Mouse (Mus musculus): Measurements from ENCODE around the gene 1700057G04Rik. TPM values are rescaled to one million over a fixed set of nuclear protein-coding genes. Genes with fewer than 3 reads are reported as not detected.
"Not testable (repeated sequence)": the region's sequence is repeated elsewhere in the genome, so short reads cannot be mapped to it uniquely, and the experiment has no call there.

1700057G04Rik gene
- polyA plus RNA-seq, 1 experiment from 2014 or later: not detected

- ATAC-seq (ENCODE audit: low FRiP score): no peak
- 88% methylated on average over 2 of the region's 2 CpGs for WGBS
Measured at GRCm38 (mm10) chr9:92293560-92294548, 15.3 kb upstream of the 1700057G04Rik start.

GRCm38 (mm10) chr9:92298288-92298687 is 10.9 kb upstream of the 1700057G04Rik start:
- Histone ChIP-seq H3K9ac (ENCODE audit: low read length) (no peak overlapping the region), H3K4me1 (ENCODE audit: control insufficient read depth, insufficient read depth, low read length) (no peaks in the 10 kb centered on the region), H3K27me3 (ENCODE audit: control insufficient read depth, insufficient read depth, low read length) (no peaks in the 10 kb centered on the region), H3K36me3 (ENCODE audit: control insufficient read depth, insufficient read depth, low read length) (no peaks in the 10 kb centered on the region), H3K27ac (ENCODE audit: low read depth, low read length) (no peak overlapping the region), H3K4me3 (ENCODE audit: low read depth, low read length) (no peak overlapping the region), H3K9me3 (ENCODE audit: control insufficient read depth, low read length) (no peaks in the 10 kb centered on the region), H3K4me2 (no peak overlapping the region)
- DNase-seq (ENCODE audit: low spot score, missing footprints) (no peak), ATAC-seq (ENCODE audit: low FRiP score) (no peak)
- 78% methylated on average over 1 of the region's 1 CpGs for WGBS

More at GRCm38 (mm10) chr9:92293560-92294548, 15.3 kb upstream of the 1700057G04Rik start:
- Histone ChIP-seq H3K4me2 (no peak overlapping the region), H3K36me3 (ENCODE audit: control insufficient read depth, insufficient read depth, low read length) (no peaks in the 10 kb centered on the region), H3K9ac (ENCODE audit: low read length) (no peak overlapping the region), H3K9me3 (ENCODE audit: control insufficient read depth, low read length) (no peaks in the 10 kb centered on the region), H3K27me3 (ENCODE audit: control insufficient read depth, insufficient read depth, low read length) (no peaks in the 10 kb centered on the region), H3K4me3 (ENCODE audit: low read depth, low read length) (no peak overlapping the region), H3K4me1 (ENCODE audit: control insufficient read depth, insufficient read depth, low read length) (no peaks in the 10 kb centered on the region), H3K27ac (ENCODE audit: low read depth, low read length) (no peak overlapping the region)
- no peak for DNase-seq (ENCODE audit: low spot score, missing footprints)

GRCm38 (mm10) chr9:92301213-92301612 is 8.0 kb upstream of the 1700057G04Rik start:
- no peak overlapping the region for H3K4me2 ChIP-seq
- no peak overlapping the region for H3K4me3 ChIP-seq (ENCODE audit: low read depth, low read length)
- ATAC-seq (ENCODE audit: low FRiP score) (no peak), DNase-seq (ENCODE audit: low spot score, missing footprints) (no peak)
- H3K27me3 ChIP-seq (ENCODE audit: control insufficient read depth, insufficient read depth, low read length): no peaks in the 10 kb centered on the region
- no peaks in the 10 kb centered on the region for H3K9me3 ChIP-seq (ENCODE audit: control insufficient read depth, low read length)
- H3K9ac ChIP-seq (ENCODE audit: low read length): no peak overlapping the region
- no peak overlapping the region for H3K27ac ChIP-seq (ENCODE audit: low read depth, low read length)
- WGBS: 70% methylated on average over 3 of the region's 3 CpGs
- no peaks in the 10 kb centered on the region for H3K36me3 ChIP-seq (ENCODE audit: control insufficient read depth, insufficient read depth, low read length)
- no peaks in the 10 kb centered on the region for H3K4me1 ChIP-seq (ENCODE audit: control insufficient read depth, insufficient read depth, low read length)

GRCm38 (mm10) chr9:92305075-92305474 is 4.1 kb upstream of the 1700057G04Rik start:
- Histone ChIP-seq H3K4me1 (ENCODE audit: control insufficient read depth, insufficient read depth, low read length) (no peaks in the 10 kb centered on the region), H3K4me2 (no peak overlapping the region), H3K9me3 (ENCODE audit: control insufficient read depth, low read length) (no peaks in the 10 kb centered on the region), H3K27me3 (ENCODE audit: control insufficient read depth, insufficient read depth, low read length) (no peaks in the 10 kb centered on the region), H3K27ac (ENCODE audit: low read depth, low read length) (no peak overlapping the region), H3K9ac (ENCODE audit: low read length) (no peak overlapping the region), H3K36me3 (ENCODE audit: control insufficient read depth, insufficient read depth, low read length) (no peaks in the 10 kb centered on the region), H3K4me3 (ENCODE audit: low read depth, low read length) (no peak overlapping the region)
- ATAC-seq (ENCODE audit: low FRiP score) (no peak), DNase-seq (ENCODE audit: low spot score, missing footprints) (no peak)
- WGBS: 74% methylated on average over 8 of the region's 8 CpGs

- DNase-seq (ENCODE audit: low spot score, missing footprints): no peak
- Histone ChIP-seq H3K9me3 (ENCODE audit: control insufficient read depth, low read length) (no peaks in the 10 kb centered on the region), H3K4me3 (ENCODE audit: low read depth, low read length) (no peak overlapping the region), H3K4me2 (no peak overlapping the region), H3K27me3 (ENCODE audit: control insufficient read depth, insufficient read depth, low read length) (no peaks in the 10 kb centered on the region), H3K9ac (ENCODE audit: low read length) (no peak overlapping the region), H3K4me1 (ENCODE audit: control insufficient read depth, insufficient read depth, low read length) (no peaks in the 10 kb centered on the region), H3K36me3 (ENCODE audit: control insufficient read depth, insufficient read depth, low read length) (no peaks in the 10 kb centered on the region), H3K27ac (ENCODE audit: low read depth, low read length) (no peak overlapping the region)
- no peak for ATAC-seq (ENCODE audit: low FRiP score)
- 74% methylated on average over 8 of the region's 8 CpGs for WGBS
Measured at GRCm38 (mm10) chr9:92305620-92306220, 3.5 kb upstream of the 1700057G04Rik start.

- H3K4me2 ChIP-seq: no peak overlapping the region
- DNase-seq (ENCODE audit: low spot score, missing footprints): no peak
- H3K27ac ChIP-seq (ENCODE audit: low read depth, low read length): no peak overlapping the region
- H3K36me3 ChIP-seq (ENCODE audit: control insufficient read depth, insufficient read depth, low read length): no peaks in the 10 kb centered on the region
- 88% methylated on average over 3 of the region's 3 CpGs for WGBS
- H3K4me3 ChIP-seq (ENCODE audit: low read depth, low read length): no peak overlapping the region
- no peaks in the 10 kb centered on the region for H3K27me3 ChIP-seq (ENCODE audit: control insufficient read depth, insufficient read depth, low read length)
- H3K4me1 ChIP-seq (ENCODE audit: control insufficient read depth, insufficient read depth, low read length): no peaks in the 10 kb centered on the region
- ATAC-seq (ENCODE audit: low FRiP score): no peak
- H3K9me3 ChIP-seq (ENCODE audit: control insufficient read depth, low read length): no peaks in the 10 kb centered on the region
- no peak overlapping the region for H3K9ac ChIP-seq (ENCODE audit: low read length)
Measured at GRCm38 (mm10) chr9:92316791-92317190, 7.6 kb downstream of the 1700057G04Rik start.

- not testable (repeated sequence) for H3K4me3 ChIP-seq (ENCODE audit: low read depth, low read length); H3K27me3 ChIP-seq (ENCODE audit: control insufficient read depth, insufficient read depth, low read length); H3K36me3 ChIP-seq (ENCODE audit: control insufficient read depth, insufficient read depth, low read length); H3K9ac ChIP-seq (ENCODE audit: low read length); H3K27ac ChIP-seq (ENCODE audit: low read depth, low read length); H3K9me3 ChIP-seq (ENCODE audit: control insufficient read depth, low read length); ATAC-seq (ENCODE audit: low FRiP score); DNase-seq (ENCODE audit: low spot score, missing footprints); H3K4me2 ChIP-seq; H3K4me1 ChIP-seq (ENCODE audit: control insufficient read depth, insufficient read depth, low read length)
- 75% methylated on average over 9 of the region's 9 CpGs for WGBS
Measured at GRCm38 (mm10) chr9:92325936-92326335, 16.8 kb downstream of the 1700057G04Rik start.

GRCm38 (mm10) chr9:92326813-92327212 is 17.6 kb downstream of the 1700057G04Rik start:
- Histone ChIP-seq H3K4me2 (no peak overlapping the region), H3K27me3 (ENCODE audit: control insufficient read depth, insufficient read depth, low read length) (no peaks in the 10 kb centered on the region), H3K9me3 (ENCODE audit: control insufficient read depth, low read length) (no peaks in the 10 kb centered on the region), H3K36me3 (ENCODE audit: control insufficient read depth, insufficient read depth, low read length) (no peaks in the 10 kb centered on the region), H3K4me3 (ENCODE audit: low read depth, low read length) (no peak overlapping the region), H3K9ac (ENCODE audit: low read length) (no peak overlapping the region), H3K4me1 (ENCODE audit: control insufficient read depth, insufficient read depth, low read length) (no peaks in the 10 kb centered on the region), H3K27ac (ENCODE audit: low read depth, low read length) (no peak overlapping the region)
- ATAC-seq (ENCODE audit: low FRiP score) (no peak), DNase-seq (ENCODE audit: low spot score, missing footprints) (no peak)
- WGBS: 72% methylated on average over 4 of the region's 4 CpGs

GRCm38 (mm10) chr9:92331383-92331782 is 22.2 kb downstream of the 1700057G04Rik start:
- no peak overlapping the region for H3K27ac ChIP-seq (ENCODE audit: low read depth, low read length)
- no peaks in the 10 kb centered on the region for H3K4me1 ChIP-seq (ENCODE audit: control insufficient read depth, insufficient read depth, low read length)
- H3K9ac ChIP-seq (ENCODE audit: low read length): no peak overlapping the region
- WGBS: 90% methylated on average over 4 of the region's 4 CpGs
- no peak overlapping the region for H3K4me2 ChIP-seq
- DNase-seq (ENCODE audit: low spot score, missing footprints) (no peak), ATAC-seq (ENCODE audit: low FRiP score) (no peak)
- no peaks in the 10 kb centered on the region for H3K27me3 ChIP-seq (ENCODE audit: control insufficient read depth, insufficient read depth, low read length)
- H3K4me3 ChIP-seq (ENCODE audit: low read depth, low read length): no peak overlapping the region
- H3K9me3 ChIP-seq (ENCODE audit: control insufficient read depth, low read length): no peaks in the 10 kb centered on the region
- H3K36me3 ChIP-seq (ENCODE audit: control insufficient read depth, insufficient read depth, low read length): no peaks in the 10 kb centered on the region

Measured in midbrain, embryonic 11.5 days (tissue).